Mouse (Mus musculus) ES-E14 (cell line): ENCODE results near the gene Akr1c14.

Experiments used
- CHD2 ChIP-seq: IDR thresholded peaks from 2 replicates; pipeline ENCODE4 v1.6.1; 2014; ENCODE audit warnings: mild to moderate bottlenecking, low read depth, low read length, inconsistent platforms
- HCFC1 ChIP-seq: IDR thresholded peaks from 2 replicates; pipeline ENCODE4 v1.6.1; 2012; ENCODE audit warnings: low read length, inconsistent platforms, borderline replicate concordance; ENCODE audit not compliant: insufficient read depth
- MAFK ChIP-seq: IDR thresholded peaks from 2 replicates; pipeline ENCODE4 v1.6.1; 2014; ENCODE audit warnings: mild to moderate bottlenecking, low read depth, low read length, inconsistent platforms; ENCODE audit not compliant: insufficient read depth
- ZNF384 ChIP-seq: IDR thresholded peaks from 2 replicates; pipeline ENCODE4 v1.6.1; 2012; ENCODE audit warnings: low read depth, low read length, inconsistent platforms

DNA sequence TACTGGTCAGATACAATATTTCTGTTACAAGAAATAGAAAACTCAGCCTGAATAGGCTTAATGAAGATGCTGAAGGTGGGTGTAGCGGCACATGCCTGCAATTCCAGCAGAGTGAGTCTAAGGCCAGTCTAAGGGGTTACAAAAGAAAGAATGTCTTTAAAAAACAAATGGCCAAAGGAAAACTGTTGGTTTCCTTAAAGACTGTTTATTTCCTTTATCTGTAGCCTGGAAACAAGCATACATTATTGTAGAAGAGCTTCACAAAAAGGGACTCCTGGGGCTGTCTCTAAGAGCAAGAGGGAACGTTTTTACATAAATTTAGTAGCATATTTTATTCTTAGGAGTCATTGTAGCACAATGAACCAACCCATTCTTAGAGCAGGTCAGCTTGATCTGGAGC is 2.0 kb upstream of the Akr1c14 start:
- TF ChIP-seq CHD2: no peak
- no peak for TF ChIP-seq HCFC1
- TF ChIP-seq MAFK: no peak
- no peak for TF ChIP-seq ZNF384
